Mouse (Mus musculus) kidney, postnatal 0 days (tissue): ENCODE results near the gene Catsperb. TPM values are rescaled to one million over a fixed set of nuclear protein-coding genes. Genes with fewer than 3 reads are reported as not detected.
"Not testable (repeated sequence)": the region's sequence is repeated elsewhere in the genome, so short reads cannot be mapped to it uniquely, and the experiment has no call there.

ENCODE experiments used
- ATAC-seq: fragments of 200-750 bp; cut with Nextera tagmentation; replicated peaks from 2 replicates; pipeline ENCODE4 v1.8.0; 2017; ENCODE audit warnings: low read depth, moderate number of reproducible peaks, moderate TSS enrichment, moderate library complexity; ENCODE audit not compliant: low FRiP score
- DNase-seq: peaks from one replicate; pipeline ENCODE4 v3.0.0-alpha.2; 2016; ENCODE audit warnings: low spot score
- H3K27ac ChIP-seq: fragments of 300-500 bp; sonication (generic); 2 replicates; pipeline ENCODE4 v1.5.1; 2014; ENCODE audit warnings: mild to moderate bottlenecking
- H3K27me3 ChIP-seq: fragments of 300-500 bp; sonication (generic); 2 replicates; pipeline ENCODE4 v1.6.1; 2014; ENCODE audit warnings: low read length, mixed read lengths; ENCODE audit not compliant: insufficient read depth
- H3K36me3 ChIP-seq: fragments of 300-500 bp; sonication (generic); 2 replicates; pipeline ENCODE4 v1.6.1; 2014; ENCODE audit warnings: low read length, mixed read lengths; ENCODE audit not compliant: insufficient read depth
- H3K4me1 ChIP-seq: fragments of 300-500 bp; sonication (generic); replicated peaks from 2 replicates; pipeline ENCODE4 v1.6.1; 2014; ENCODE audit warnings: antibody characterized with exemption, low read length, mixed read lengths; ENCODE audit not compliant: insufficient read depth
- H3K4me2 ChIP-seq: fragments of 300-500 bp; sonication (generic); 2 replicates; pipeline ENCODE4 v1.6.1; 2014; ENCODE audit warnings: mild to moderate bottlenecking, low read length, moderate library complexity, mixed read lengths
- H3K4me3 ChIP-seq: fragments of 300-500 bp; sonication (generic); replicated peaks from 2 replicates; pipeline ENCODE4 v1.5.1; 2014; ENCODE audit warnings: low read depth, low read length
- H3K9ac ChIP-seq: fragments of 300-500 bp; sonication (generic); 2 replicates; pipeline ENCODE4 v1.6.1; 2014; ENCODE audit warnings: low read depth, low read length
- H3K9me3 ChIP-seq: fragments of 300-500 bp; sonication (generic); replicated peaks from 2 replicates; pipeline ENCODE4 v1.6.1; 2016; ENCODE audit warnings: low read length, inconsistent platforms, mixed read lengths
- CTCF ChIP-seq: IDR thresholded peaks from 2 replicates; pipeline ENCODE4 v1.5.1; 2016; ENCODE audit warnings: antibody characterized with exemption, low read depth, mild to moderate bottlenecking, moderate library complexity
- WGBS: fragments of 180-500 bp; shearing (Covaris S2); extraction: QIAGEN DNeasy Blood & Tissue Kit; methylation state at CpG from one replicate; pipeline ENCODE4 v1.1.7; 2014; 5-methylcytosine and 5-hydroxymethylcytosine counted together
- microRNA-seq: library from miRNA; unstranded; fragments of <30 nt; microRNA quantifications from one replicate; pipeline ENCODE4, GENCODE M21; 2016
- polyA plus RNA-seq: library from polyadenylated mRNA; unstranded; fragments of >200 nt; fragmentation: Nextera tagmentation; extraction: Ambion mirVana; gene quantifications from 2 replicates; pipeline ENCODE4 v1.2.1, GENCODE M21; 2015

Catsperb gene
- polyA plus RNA-seq, 1 experiment from 2014 or later: not detected

DNA sequence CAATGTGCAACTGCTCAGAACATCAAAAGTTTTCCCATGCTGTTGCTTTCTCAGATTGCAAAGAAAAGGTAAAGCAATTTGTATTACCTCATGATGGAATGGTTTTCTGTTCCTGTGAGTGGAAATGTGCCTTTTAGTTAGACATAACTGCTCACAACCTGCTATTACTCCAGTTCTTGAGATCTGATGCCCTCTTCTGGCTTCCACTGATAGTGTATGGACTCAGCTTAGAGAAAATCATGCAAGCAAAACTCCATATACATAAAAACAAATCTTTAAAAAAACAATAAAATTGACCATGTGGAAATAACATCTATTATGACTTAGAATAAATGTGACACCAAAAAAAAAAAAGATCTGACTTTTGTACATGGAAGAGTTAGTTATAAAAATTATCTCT is 202.2 kb downstream of the Catsperb start:
- not testable (repeated sequence) for H3K27ac ChIP-seq, H3K9me3 ChIP-seq, H3K4me2 ChIP-seq, H3K36me3 ChIP-seq, H3K9ac ChIP-seq, H3K4me3 ChIP-seq, ATAC-seq, H3K4me1 ChIP-seq, H3K27me3 ChIP-seq
- TF ChIP-seq CTCF: peak; percentile 49
- peak; percentile 5 for DNase-seq

DNA sequence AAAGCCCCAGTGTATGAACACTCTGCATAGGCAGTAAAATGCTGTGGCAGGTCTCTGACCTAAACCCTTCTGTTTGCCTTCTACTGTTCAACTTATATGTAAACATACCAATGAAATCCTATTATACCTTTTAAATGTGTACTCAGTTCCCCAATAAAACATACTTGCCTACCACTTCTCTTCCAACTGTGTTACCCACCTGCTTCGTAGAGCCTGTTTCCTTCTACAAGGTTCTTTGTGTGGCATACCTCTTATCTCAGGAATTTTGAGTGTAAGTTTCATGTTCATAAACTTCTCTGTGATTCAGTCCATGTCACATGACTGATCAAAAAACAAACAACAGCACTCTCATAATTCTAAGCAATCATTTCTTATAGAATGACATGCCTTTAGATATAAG is 228.7 kb downstream of the Catsperb start:
- DNase-seq (no peak), ATAC-seq (no peak)
- no peak overlapping the region for H3K4me2 ChIP-seq
- H3K27ac ChIP-seq: no peak overlapping the region
- no peaks in the 10 kb centered on the region for H3K36me3 ChIP-seq
- no peaks in the 10 kb centered on the region for H3K27me3 ChIP-seq
- H3K9ac ChIP-seq: no peak overlapping the region
- H3K4me3 ChIP-seq: no peak overlapping the region
- no peaks in the 10 kb centered on the region for H3K4me1 ChIP-seq
- H3K9me3 ChIP-seq: no peaks in the 10 kb centered on the region
- 87% methylated on average over 1 of the region's 1 CpGs for WGBS
- TF ChIP-seq CTCF: no peak

DNA sequence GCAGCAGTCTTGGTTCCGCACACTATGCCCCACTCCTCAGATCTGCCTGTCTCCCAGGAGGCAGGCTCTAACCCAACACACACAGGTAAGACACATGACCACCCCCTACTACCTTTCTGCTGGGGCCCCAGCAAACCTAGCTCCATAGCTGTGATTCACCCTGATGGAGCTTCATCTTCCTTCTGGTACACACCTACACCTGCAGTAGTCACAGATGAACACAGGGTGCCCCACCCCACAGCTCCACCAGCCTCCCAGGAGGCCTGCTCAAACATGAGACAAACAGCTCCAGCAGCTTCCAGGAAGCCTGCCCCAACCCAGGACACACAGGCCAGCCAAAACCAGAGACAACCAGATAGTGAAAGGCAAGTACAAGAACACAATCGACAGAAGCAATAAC is 263.0 kb downstream of the Catsperb start:
- ATAC-seq (no peak), DNase-seq (no peak)
- 92% methylated on average over 2 of the region's 2 CpGs for WGBS
- H3K4me1 ChIP-seq: no peaks in the 10 kb centered on the region
- no peak for TF ChIP-seq CTCF
- no peak overlapping the region for H3K4me2 ChIP-seq
- H3K27ac ChIP-seq: no peak overlapping the region
- H3K9me3 ChIP-seq: no peaks in the 10 kb centered on the region
- no peak overlapping the region for H3K9ac ChIP-seq
- no peaks in the 10 kb centered on the region for H3K36me3 ChIP-seq
- no peaks in the 10 kb centered on the region for H3K27me3 ChIP-seq
- no peak overlapping the region for H3K4me3 ChIP-seq

Small RNAs within 50 kb of the gene (microRNA-seq; reads per million reads assigned to microRNA genes)
- not detected for gene Gm24542
